Mouse (Mus musculus) midbrain, postnatal 0 days (tissue): ENCODE results near the gene Tmem235. TPM values are rescaled to one million over a fixed set of nuclear protein-coding genes. Genes with fewer than 3 reads are reported as not detected.
"Not testable (repeated sequence)": the region's sequence is repeated elsewhere in the genome, so short reads cannot be mapped to it uniquely, and the experiment has no call there.

ENCODE experiments used
- ATAC-seq: fragments of 200-750 bp; cut with Nextera tagmentation; 2 replicates; pipeline ENCODE4 v1.8.0; 2017; ENCODE audit warnings: moderate number of reproducible peaks, mild to moderate bottlenecking, moderate TSS enrichment, moderate library complexity; ENCODE audit not compliant: low FRiP score
- DNase-seq: peaks from one replicate; pipeline ENCODE4 v3.0.0-alpha.2; 2015; ENCODE audit warnings: low spot score
- H3K27ac ChIP-seq: fragments of 300-500 bp; sonication (generic); 2 replicates; pipeline ENCODE4 v1.5.1; 2014; ENCODE audit warnings: low read depth, mild to moderate bottlenecking, low read length, mixed read lengths
- H3K27me3 ChIP-seq: fragments of 300-500 bp; sonication (generic); 2 replicates; pipeline ENCODE4 v1.6.1; 2014; ENCODE audit warnings: low read length, control low read depth, mixed read lengths; ENCODE audit not compliant: insufficient read depth
- H3K36me3 ChIP-seq: fragments of 300-500 bp; sonication (generic); 2 replicates; pipeline ENCODE4 v1.6.1; 2014; ENCODE audit warnings: low read length, control low read depth, mixed read lengths; ENCODE audit not compliant: insufficient read depth
- H3K4me1 ChIP-seq: fragments of 300-500 bp; sonication (generic); 2 replicates; pipeline ENCODE4 v1.6.1; 2014; ENCODE audit warnings: mild to moderate bottlenecking, control low read depth, antibody characterized with exemption, low read length, mixed read lengths; ENCODE audit not compliant: insufficient read depth
- H3K4me2 ChIP-seq: fragments of 300-500 bp; sonication (generic); 2 replicates; pipeline ENCODE4 v1.6.1; 2014; ENCODE audit warnings: low read depth, mild to moderate bottlenecking, low read length, mixed read lengths; ENCODE audit not compliant: poor library complexity, severe bottlenecking
- H3K4me3 ChIP-seq: fragments of 300-500 bp; sonication (generic); 2 replicates; pipeline ENCODE4 v1.5.1; 2014; ENCODE audit warnings: low read depth, mild to moderate bottlenecking, low read length, moderate library complexity
- H3K9ac ChIP-seq: fragments of 300-500 bp; sonication (generic); replicated peaks from 2 replicates; pipeline ENCODE4 v1.6.1; 2014; ENCODE audit warnings: mild to moderate bottlenecking, low read length, moderate library complexity, mixed read lengths; ENCODE audit not compliant: poor library complexity, severe bottlenecking
- H3K9me3 ChIP-seq: fragments of 300-500 bp; sonication (generic); 2 replicates; pipeline ENCODE4 v1.6.1; 2016; ENCODE audit warnings: low read length, control low read depth
- CTCF ChIP-seq: IDR thresholded peaks from 2 replicates; pipeline ENCODE4 v1.5.1; 2016; ENCODE audit warnings: antibody characterized with exemption, mild to moderate bottlenecking
- WGBS: fragments of 180-500 bp; shearing (Covaris S2); extraction: QIAGEN DNeasy Blood & Tissue Kit; methylation state at CpG from one replicate; pipeline ENCODE4 v1.1.7; 2014; 5-methylcytosine and 5-hydroxymethylcytosine counted together
- polyA plus RNA-seq: library from polyadenylated mRNA; unstranded; fragments of >200 nt; fragmentation: Nextera tagmentation; extraction: Ambion mirVana; gene quantifications from 2 replicates; pipeline ENCODE4 v1.2.1, GENCODE M21; 2015
- total RNA-seq: library from RNA; depleted of rRNA; stranded (reverse); fragments of >200 nt; gene quantifications from 2 replicates; pipeline ENCODE4 v1.2.3, GENCODE M21; 2014; rRNA removed

Tmem235 gene
- total RNA-seq: 0.16 TPM in 1 of 2 replicates, not detected in the other
- polyA plus RNA-seq: not detected in 2 replicates

DNA sequence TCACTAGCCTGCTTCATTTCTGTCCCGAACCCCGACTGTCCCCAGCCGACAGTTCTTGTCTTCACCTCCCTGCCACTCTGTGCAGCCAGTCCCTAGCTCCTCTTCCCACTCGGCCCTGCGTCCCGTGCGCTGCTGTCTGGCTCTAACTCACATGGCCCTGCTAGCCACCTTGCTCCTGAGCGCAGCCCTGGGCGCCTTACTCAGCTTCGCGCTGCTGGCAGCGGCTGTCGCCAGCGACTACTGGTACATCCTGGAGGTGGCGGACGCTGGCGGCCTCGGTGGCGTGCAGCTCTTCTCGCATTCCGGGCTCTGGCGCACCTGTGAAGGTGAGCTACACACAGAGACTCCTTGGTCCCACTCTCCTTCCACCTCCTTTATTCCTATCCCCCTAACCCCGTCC lies at the start of gene Tmem235:
Gene Tmem235, plus strand, starts transcription at position 152 of the 400 bp plus-strand sequence.
- H3K9ac ChIP-seq: no peak within 1 kb of the TSS
- H3K4me1 ChIP-seq: no peaks in the 10 kb centered on the region
- no peak within 1 kb of the TSS for H3K4me3 ChIP-seq
- ATAC-seq: no peak
- peaks cover 18% of the 10 kb centered on the region for H3K27me3 ChIP-seq
- no peaks in the 10 kb centered on the region for H3K36me3 ChIP-seq
- TF ChIP-seq CTCF: no peak
- H3K9me3 ChIP-seq: no peaks in the 10 kb centered on the region
- H3K4me2 ChIP-seq: no peak within 1 kb of the TSS
- no peak for DNase-seq
- 7% methylated on average over 23 of the region's 23 CpGs for WGBS
- H3K27ac ChIP-seq: no peak within 1 kb of the TSS

DNA sequence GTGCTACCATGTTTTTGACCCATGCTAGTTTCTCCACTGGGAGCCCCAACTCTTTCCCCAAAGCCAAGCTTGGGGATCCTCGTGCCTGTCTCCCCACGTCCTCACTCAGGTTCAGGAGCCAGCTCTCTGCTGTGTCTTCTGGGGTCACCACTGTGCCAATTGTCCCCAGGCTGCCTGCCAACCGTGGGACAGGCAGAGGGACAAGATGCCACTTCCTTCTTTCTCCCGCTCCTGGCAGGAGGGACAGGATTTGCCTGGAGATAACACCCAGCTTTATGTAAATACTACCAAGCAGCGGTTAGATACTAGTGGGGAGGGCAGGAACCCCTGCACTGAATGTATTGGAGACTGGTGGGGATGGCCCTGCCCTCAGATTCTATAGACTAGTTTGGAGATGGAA lies 46.7 kb upstream of the Tmem235 start:
- no peak overlapping the region for H3K4me3 ChIP-seq
- no peak overlapping the region for H3K27ac ChIP-seq
- 72% methylated on average over 5 of the region's 5 CpGs for WGBS
- peaks cover 5% of the 10 kb centered on the region; the same call in 1 of the 2 replicates for H3K27me3 ChIP-seq
- ATAC-seq (no peak), DNase-seq (no peak)
- no peak overlapping the region for H3K4me2 ChIP-seq
- H3K36me3 ChIP-seq: no peaks in the 10 kb centered on the region
- TF ChIP-seq CTCF: no peak
- H3K9me3 ChIP-seq: no peaks in the 10 kb centered on the region
- H3K4me1 ChIP-seq: no peaks in the 10 kb centered on the region
- H3K9ac ChIP-seq: no peak overlapping the region

DNA sequence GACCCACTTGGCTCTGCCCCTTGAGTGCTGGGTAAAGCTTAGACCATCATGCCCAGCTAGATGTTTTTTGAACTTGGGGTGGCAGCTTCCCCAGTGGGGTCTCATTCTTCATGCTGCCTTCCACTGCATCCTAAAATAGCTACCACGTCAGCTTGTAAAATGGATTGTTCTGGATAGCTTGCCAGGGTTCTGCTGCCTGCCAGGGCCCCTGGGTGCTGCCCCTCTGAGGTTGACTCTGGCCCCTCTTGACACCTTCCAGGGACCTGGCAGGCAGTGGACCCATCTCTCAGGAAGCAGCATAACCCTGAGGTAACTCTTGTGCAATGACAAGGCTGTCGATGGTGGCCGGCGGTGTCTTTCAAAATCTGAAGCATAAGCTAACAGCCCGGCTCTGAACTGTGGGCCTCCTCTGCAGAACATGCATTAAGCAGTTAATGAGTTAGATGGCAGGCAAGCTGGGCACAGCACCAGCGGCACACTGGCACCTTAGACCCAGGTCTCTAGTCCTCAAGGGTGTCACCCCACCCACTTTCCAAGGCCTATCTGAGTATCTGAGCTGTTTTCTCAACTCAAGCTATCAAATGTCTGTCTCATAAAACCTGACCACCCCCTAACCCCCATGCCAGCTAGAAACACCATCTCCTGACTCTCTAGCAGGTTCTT lies 45.7 kb upstream of the Tmem235 start:
- 95% methylated on average over 6 of the region's 6 CpGs for WGBS

DNA sequence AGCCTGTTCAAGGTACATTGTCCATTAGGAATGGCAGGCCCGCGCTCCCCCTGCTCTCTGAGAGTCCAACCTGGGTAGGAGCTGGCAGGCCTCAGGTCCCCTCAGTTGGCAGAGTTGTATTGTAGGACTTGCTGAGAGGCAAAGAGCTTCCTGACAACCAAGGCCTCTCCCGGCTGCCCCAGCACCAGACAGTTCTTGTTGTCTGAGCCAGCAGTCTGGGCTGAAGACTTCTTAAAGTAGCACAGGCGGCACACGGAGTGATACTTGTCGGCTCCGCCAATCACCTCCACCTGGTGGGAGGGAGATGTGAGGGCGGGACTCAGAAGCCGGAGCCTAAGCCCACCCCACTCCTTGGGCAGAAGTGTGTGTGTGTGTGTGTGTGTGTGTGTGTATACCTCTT lies 44.7 kb upstream of the Tmem235 start:
- not testable (repeated sequence) for H3K9ac ChIP-seq, H3K36me3 ChIP-seq, H3K27me3 ChIP-seq, ATAC-seq, H3K27ac ChIP-seq, H3K9me3 ChIP-seq, DNase-seq, H3K4me1 ChIP-seq, H3K4me3 ChIP-seq, H3K4me2 ChIP-seq
- WGBS: 87% methylated on average over 9 of the region's 9 CpGs

More for the DNA sequence above, 45.7 kb upstream of the Tmem235 start:
- no peaks in the 10 kb centered on the region for H3K36me3 ChIP-seq
- no peak for TF ChIP-seq CTCF
- H3K4me1 ChIP-seq: no peaks in the 10 kb centered on the region
- H3K27ac ChIP-seq: no peak overlapping the region
- no peak overlapping the region for H3K4me2 ChIP-seq
- no peaks in the 10 kb centered on the region for H3K27me3 ChIP-seq
- no peak for DNase-seq
- H3K4me3 ChIP-seq: no peak overlapping the region
- no peaks in the 10 kb centered on the region for H3K9me3 ChIP-seq
- no peak overlapping the region for H3K9ac ChIP-seq
- ATAC-seq: no peak

DNA sequence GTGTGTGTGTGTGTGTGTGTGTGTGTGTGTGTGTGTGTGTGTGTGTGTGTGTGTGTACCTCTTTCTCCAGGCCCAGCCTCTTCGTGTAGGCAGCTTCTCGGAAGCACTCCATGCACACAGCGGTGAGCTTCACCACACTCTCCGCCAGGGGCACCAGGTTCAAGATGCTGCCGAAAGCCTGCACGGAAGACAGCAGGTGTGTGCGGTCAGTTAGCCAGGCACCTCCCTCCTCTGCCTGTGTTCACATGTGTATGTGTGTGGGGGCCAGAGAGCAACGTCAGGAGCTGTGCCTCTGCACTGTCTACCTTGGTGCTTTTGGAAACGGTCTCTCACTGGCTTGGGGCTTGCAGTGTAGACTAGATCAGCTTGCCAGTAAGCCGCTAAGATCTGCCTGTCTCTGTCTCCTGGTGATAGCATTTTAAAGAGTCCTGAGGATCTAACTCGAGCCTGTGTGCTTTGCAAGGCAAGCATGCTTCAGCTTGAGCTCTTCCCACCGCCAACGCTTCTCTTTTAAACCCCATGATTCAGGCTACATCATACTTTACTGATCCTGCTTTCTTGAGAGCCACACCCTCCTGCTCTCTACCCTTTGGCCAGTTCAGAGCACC lies 44.1 kb upstream of the Tmem235 start:
- no peaks in the 10 kb centered on the region for H3K9me3 ChIP-seq
- H3K4me3 ChIP-seq: no peak overlapping the region
- ATAC-seq: no peak
- no peaks in the 10 kb centered on the region for H3K27me3 ChIP-seq
- no peak overlapping the region for H3K27ac ChIP-seq
- H3K4me2 ChIP-seq: no peak overlapping the region
- no peak for TF ChIP-seq CTCF
- H3K36me3 ChIP-seq: no peaks in the 10 kb centered on the region
- no peak overlapping the region for H3K9ac ChIP-seq
- H3K4me1 ChIP-seq: no peaks in the 10 kb centered on the region
- WGBS: 91% methylated on average over 10 of the region's 13 CpGs
- DNase-seq: no peak

DNA sequence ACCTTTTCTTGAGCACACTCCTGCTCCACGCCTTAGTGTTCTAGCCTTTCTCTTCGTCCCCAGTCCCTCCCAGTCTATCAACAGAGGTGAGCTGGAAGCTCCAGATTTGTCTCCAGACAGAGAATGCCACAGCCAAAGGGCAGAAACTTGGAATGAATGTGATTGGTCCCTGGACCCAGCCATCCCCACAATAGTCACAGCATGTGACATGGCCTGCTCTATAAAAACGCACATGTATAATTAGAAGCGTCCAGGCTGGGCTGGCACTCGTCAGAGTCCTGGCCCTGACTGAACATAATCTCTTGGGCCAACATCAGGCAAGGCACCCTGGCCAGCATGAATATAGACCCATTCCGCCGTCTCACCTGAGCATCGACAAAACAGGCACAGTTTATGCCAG lies 41.5 kb upstream of the Tmem235 start:
- Histone ChIP-seq H3K9ac (no peak overlapping the region), H3K4me2 (no peak overlapping the region)
- WGBS: 58% methylated on average over 8 of the region's 8 CpGs

More for the DNA sequence above, 41.5 kb upstream of the Tmem235 start:
- Histone ChIP-seq H3K9me3 (no peaks in the 10 kb centered on the region), H3K27me3 (no peaks in the 10 kb centered on the region), H3K4me1 (no peaks in the 10 kb centered on the region), H3K4me3 (no peak overlapping the region), H3K36me3 (no peaks in the 10 kb centered on the region), H3K27ac (no peak overlapping the region)
- ATAC-seq (no peak), DNase-seq (no peak)
- TF ChIP-seq CTCF: no peak
